Mouse (Mus musculus): ENCODE measurements around the gene Fam20c. TPM values are rescaled to one million over a fixed set of nuclear protein-coding genes. Genes with fewer than 3 reads are reported as not detected.

The Fam20c gene
- total RNA-seq, 2 experiments from 2014 or later, result 39.3 to 41.0 TPM

Other genes starting within 250 kb of the Fam20c start
- gene 1700123K08Rik, start 189.8 kb upstream of the Fam20c start, total RNA-seq (2021), result not detected
- gene Zfp68, start 134.8 kb upstream of the Fam20c start, total RNA-seq (2021), result 10 to 100 TPM; 31.2 to 33.8 TPM
- 10 to 100 TPM; 15.9 to 16.7 TPM for gene A430033K04Rik, start 131.7 kb upstream of the Fam20c start, total RNA-seq (2021)
- not detected for gene Gm5294, start 65.6 kb downstream of the Fam20c start, total RNA-seq (2021)
- 10 to 100 TPM; 52.7 to 55.5 TPM for gene Pdgfa, start 242.9 kb downstream of the Fam20c start, total RNA-seq (2021)